Mouse (Mus musculus) testis, postnatal 14 days (tissue): ENCODE measurements at regions not wholly inside any gene's neighbourhood (a gene's known extent, or its start where the extent isn't known, plus 50 kb on each side); places are given as distances from the start of the nearest gene placed in this dataset.

Experiments used
- DNase-seq: peaks from one replicate; pipeline ENCODE4 v3.0.0; 2021; ENCODE audit warnings: low spot score

DNA sequence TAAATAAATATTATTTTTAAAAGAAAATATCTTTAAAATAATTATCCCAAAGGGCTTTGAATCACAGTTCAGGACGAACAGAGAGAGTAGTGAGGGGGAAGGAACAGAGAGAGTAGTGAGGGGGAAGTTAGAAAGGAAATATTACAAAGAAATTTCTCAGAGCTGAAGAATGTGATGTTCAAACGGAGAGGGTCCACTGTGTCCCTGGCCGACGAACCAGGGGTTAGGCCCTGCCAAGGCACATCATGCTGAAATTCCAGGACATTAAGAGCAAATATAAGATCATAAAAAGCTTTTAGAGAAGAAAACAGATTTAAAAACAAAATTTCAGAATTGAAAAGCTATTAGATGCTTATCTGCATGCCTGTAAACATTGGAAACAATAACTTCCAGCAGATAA lies 61.6 kb downstream of the Skor1 start:
- peak; percentile 52 for DNase-seq

GRCm38 (mm10) chr9:63086671-63087070 lies 62.1 kb downstream of the Skor1 start:
- no peak for DNase-seq

DNA sequence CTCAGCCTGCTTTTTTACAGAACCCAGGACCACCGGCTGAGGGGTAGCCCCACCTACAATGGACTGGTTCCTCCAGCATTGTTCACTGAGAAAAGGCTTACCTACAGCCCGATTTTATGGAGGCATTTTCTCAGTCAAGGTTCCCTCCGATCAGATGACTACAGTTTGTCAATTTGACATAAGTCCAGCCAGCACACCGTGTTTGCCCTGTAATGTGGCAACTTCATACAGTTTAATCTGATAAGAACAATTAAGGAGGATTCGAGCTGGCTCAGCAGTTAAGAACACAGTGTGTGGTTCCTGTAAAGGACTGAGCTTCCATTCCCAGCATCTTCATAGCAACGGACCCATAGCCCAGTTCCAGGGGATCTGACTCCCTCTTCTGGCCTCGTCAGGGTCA lies 65.9 kb downstream of the Skor1 start:
- DNase-seq, result no peak

DNA sequence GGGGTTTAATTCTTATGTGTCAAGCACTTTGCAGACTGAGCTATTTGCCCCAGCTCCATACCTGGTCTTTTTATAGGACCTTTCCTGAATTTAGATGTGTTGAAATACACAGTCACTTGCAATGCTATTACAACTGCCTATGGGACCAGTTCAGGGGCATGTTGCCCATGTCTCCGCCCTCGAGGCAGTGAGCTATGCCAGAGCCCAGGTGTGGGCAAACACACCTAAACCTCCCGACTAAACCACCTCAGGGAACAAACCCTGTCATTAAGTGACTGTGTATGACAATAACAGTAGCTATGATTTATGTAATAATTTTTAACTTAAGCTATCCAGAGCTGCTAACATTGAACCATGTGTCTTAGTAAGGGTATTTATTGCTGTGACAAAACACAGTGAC lies 66.5 kb downstream of the Skor1 start:
- DNase-seq, result no peak

DNA sequence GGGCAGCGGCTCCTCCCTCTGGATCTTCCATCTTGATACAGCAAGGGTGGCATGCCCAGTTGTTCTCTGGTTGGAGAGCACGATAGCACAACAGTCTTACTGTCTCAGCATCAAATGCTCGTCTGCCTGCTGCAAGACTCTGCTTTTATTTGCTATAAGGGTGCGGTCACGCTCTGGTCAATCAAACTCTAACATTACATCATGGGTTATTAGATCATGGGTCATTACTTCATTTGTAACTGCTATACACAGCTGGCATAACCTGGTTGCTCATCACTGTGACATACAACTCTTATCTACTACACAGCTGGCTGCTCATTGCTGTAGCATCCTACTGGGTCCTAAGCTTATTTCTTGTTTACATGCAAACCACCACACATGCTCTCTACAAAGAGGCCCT lies 68.4 kb downstream of the Skor1 start:
- DNase-seq, result no peak

DNA sequence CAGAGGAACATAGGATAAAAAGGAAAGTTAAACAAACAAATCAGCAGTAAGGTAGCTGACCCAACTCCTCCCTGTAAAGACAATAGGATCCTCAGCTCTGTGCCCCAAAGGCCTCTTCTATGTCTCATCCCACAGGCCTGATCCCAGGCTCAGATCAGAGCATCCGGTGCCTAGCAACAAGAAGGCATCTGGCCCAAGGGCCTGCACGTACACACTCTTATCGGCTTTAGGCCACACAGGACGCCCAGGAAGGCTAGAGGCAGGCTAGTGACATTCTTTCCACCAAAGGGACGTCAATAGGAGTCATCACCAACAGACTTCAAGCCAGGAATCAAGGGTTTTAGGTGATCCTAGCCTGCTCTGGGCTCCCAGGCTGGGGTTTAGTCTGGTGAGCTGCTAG lies 73.5 kb downstream of the Skor1 start:
- no peak for DNase-seq

DNA sequence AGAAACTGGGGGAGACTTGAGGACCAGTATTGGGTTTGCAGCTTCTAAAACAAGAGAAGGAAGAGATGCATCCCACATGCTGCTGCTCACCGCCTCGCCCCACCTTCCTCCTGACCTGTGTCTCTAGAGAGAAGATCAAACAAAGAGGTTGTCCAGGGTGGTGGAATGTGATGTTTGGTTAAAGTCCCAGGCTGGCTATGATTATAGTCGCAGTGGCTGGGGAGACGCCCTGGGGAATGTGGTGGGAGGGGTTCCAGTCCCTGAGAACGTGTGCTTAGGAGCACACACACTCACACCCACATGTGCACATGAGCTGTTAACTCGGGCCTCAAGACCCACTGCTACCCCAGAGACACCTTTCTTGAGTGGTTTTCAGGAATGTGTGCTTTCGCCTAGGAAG lies 74.0 kb downstream of the Skor1 start:
- no peak for DNase-seq

DNA sequence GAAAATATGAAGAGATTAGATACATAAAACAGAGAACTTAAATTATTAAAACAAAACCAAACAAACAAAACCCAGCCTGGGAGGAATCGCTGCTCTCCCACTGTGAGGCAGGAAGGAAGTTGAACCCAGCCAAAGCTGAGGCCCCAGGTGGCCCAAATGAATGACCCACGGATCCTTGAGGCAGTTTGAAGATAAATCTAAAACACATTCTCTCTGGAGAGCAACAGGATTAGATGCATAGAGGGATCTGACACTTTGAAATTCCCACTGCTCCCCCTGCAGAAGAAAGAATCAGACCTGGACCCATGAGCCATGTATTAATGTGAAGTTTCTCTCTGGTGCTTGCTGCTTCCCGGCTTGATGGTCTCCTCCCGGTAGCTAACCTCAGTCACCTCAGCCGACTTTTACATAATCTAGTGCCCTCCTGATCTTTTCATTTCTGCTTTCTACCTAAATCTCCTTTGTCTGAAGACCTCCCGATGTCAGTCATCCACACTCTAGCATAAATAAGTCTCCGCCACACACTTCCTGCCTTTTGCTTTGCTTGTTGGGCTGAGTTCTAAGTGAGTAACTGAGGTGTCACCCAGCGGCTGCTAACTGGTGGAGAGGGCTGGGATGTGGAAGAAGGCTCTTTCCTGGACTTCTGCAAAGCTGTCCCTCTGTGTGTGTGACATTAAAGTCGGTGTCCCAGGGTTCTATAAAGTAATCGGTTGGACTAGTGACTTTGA lies 74.6 kb downstream of the Skor1 start:
- no peak for DNase-seq

DNA sequence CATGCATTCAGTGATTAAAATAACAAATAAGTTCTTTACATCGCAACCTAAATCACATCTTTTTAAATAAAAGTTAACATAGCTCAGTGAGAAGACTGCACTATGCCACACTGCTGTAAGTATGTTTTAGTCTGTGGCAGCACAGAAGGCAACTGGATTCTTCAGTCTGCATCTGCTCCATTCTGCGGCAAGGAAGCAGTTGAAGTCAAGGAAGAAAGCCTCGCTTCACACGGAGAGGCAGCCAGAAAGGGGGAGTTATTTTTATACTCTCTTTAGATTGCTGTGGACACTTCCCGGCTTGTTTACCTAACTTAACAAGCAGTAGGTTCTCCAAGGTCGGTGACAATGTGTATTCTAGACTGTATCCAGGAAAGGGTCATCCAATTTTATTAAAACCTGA lies 77.7 kb downstream of the Skor1 start:
- no peak for DNase-seq

DNA sequence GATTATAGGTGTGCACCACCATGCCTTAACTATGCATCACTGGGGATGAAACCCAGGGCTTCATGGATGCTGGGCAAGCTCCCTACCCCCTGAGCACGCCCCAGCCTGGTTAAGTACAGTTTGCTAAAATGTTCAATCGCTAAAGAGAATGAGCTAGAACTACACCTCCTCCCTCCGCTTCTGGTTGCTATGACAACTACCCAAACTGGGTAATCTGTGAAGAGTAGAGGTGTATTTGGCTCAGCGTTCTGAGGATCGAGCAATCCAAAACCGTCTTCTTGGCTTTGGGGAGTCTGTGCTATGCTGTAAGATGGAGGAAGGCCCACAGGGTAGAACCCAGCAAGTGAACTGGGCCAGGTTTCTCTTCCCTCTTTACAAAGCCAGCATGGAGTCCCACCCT lies 78.8 kb downstream of the Skor1 start:
- DNase-seq, result no peak

GRCm38 (mm10) chr9:63067054-63067406 lies 79.3 kb upstream of the Pias1 start:
- DNase-seq, result no peak

- no peak for DNase-seq
Observed at GRCm38 (mm10) chr9:63066384-63067053, 78.8 kb upstream of the Pias1 start.

DNA sequence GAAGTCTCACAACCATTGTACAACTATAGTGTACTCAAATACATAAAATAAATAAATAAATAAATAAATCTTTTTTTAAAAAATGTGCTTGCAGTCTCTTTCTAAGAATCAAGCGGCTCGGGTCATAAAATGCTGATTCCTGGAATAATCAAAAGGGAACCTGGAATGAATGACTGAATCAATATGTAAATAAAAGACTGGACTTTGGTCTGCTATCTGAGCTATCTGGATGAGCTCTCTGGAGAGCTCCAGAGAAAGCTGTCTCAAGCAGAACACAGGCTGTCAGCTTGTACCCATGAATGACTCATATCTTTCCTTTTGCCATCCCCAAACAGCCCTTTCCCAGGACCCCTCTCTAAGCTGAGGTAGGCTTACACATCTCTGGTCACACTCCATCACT lies 75.8 kb upstream of the Pias1 start:
- no peak for DNase-seq

DNA sequence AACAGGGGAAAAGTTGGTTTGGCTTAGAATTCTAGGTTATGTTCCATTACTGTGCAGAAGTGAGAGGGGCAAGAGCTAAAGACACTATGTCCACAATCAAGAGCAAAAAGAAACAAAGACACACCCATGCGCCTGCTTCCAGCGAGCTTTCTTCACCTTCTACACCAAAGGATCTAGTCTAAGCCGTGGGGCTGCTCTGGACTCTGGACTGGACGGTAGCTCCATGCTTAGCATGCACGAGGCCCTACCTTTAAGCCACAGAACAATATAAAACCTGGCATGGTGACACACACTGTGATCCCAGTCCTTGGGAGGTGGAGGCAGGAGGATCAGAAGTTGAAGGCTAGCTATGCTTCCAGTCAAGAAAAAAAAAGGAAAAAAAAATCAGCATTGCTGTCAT lies 73.0 kb upstream of the Pias1 start:
- DNase-seq, result no peak

- peak; percentile 71 for DNase-seq
Observed at GRCm38 (mm10) chr9:63059234-63059842, 71.6 kb upstream of the Pias1 start.

DNA sequence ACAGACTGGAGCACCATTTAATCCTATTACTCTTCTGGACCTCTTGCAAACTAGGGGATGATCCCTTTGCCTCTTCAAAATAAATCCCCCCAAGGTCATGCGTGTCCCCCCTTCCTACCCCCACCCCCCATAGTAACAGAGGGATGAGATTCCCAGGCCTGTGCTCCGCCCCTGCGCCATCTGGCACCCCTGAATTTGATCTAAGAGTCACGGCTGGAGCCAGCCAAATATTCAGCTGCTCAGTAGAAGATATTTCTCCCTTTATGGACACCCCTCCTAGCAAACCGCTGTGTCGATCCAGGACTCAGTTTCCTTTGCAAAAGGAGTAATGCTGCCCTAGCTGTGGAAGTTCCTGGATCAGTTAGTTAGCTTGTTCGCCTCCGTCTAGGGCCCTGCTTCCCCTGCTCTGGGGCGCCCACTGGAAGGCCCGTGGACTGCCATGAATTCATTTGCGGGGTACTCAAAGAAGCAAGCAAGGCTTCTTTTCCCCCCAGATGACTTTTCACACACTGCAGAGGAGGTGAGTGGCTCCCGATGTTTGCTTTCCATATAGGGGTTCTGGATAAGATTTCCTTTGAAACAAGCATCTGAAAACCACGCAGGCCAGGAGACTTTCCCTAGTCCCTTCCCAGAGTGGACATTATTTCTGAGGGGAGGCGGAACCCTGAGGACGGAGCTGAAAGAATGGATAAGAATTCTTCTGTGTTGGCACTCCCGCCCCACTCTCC lies 70.9 kb upstream of the Pias1 start:
- no peak for DNase-seq

- no peak for DNase-seq
Observed at GRCm38 (mm10) chr9:63056695-63057349, 69.1 kb upstream of the Pias1 start.

GRCm38 (mm10) chr9:63052181-63052580 lies 64.5 kb upstream of the Pias1 start:
- no peak for DNase-seq

- no peak for DNase-seq
Observed at GRCm38 (mm10) chr9:63051631-63052030, 63.9 kb upstream of the Pias1 start.

- no peak for DNase-seq
Observed at GRCm38 (mm10) chr9:63049290-63049689, 61.6 kb upstream of the Pias1 start.

DNA sequence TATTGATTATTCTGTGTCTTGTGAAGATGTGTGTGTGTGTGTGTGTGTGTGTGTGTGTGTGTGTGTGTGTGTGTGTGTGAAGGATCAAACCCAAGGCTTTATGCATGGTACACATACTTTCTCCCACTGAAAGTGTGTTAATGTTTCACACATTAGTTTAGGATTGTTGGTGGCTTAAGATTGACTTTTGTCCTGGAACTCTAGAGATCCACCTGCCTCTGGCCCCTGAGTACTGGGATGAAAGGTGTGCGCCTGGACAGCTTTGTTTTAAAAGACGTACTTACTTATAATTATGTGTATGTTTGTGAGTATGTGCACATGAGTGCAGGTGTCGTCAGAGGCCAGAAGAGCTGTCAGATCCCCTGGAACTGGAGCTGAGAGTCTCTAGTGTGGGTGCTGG lies 59.3 kb upstream of the Pias1 start:
- DNase-seq, result no peak

- DNase-seq, result no peak
Observed at GRCm38 (mm10) chr9:63045531-63045930, 57.8 kb upstream of the Pias1 start.
